Mouse (Mus musculus): Measurements from ENCODE around the gene Cdc5l.
A peak's percentile ranks its signal among the peaks of the same experiment; 100 is the strongest.
"Not testable (repeated sequence)": the region's sequence is repeated elsewhere in the genome, so short reads cannot be mapped to it uniquely, and the experiment has no call there.

The Cdc5l gene

GRCm38 (mm10) chr17:45433419-45434261 is at the start of gene Cdc5l:
Cdc5l (minus strand) TSS chr17:45433737.
- DNase-seq, result peak; percentile 99

- DNase-seq, result no peak
These were observed 46.9 kb upstream of the Cdc5l start for GRCm38 (mm10) chr17:45480429-45480828.

- peak; percentile 85 for DNase-seq
These were observed 44.8 kb upstream of the Cdc5l start for GRCm38 (mm10) chr17:45478234-45478825.

- DNase-seq, result peak; percentile 68
These were observed 41.3 kb upstream of the Cdc5l start, which contains the start of gene Spats1 for GRCm38 (mm10) chr17:45474669-45475465. Spats1 (minus strand) TSS chr17:45475415.

GRCm38 (mm10) chr17:45474146-45474545 is 40.6 kb upstream of the Cdc5l start:
- DNase-seq, result no peak

- no peak for DNase-seq
These were observed 40.1 kb upstream of the Cdc5l start for GRCm38 (mm10) chr17:45473667-45474066.

- DNase-seq, result no peak
These were observed 37.2 kb upstream of the Cdc5l start for GRCm38 (mm10) chr17:45470726-45471125.

GRCm38 (mm10) chr17:45468302-45468701 is 34.8 kb upstream of the Cdc5l start:
- DNase-seq, result no peak

- DNase-seq, result no peak
These were observed 33.2 kb upstream of the Cdc5l start for GRCm38 (mm10) chr17:45466701-45467100.

GRCm38 (mm10) chr17:45464255-45464654 is 30.7 kb upstream of the Cdc5l start:
- no peak for DNase-seq

GRCm38 (mm10) chr17:45462506-45462905 is 29.0 kb upstream of the Cdc5l start:
- DNase-seq, result no peak

- no peak for DNase-seq
These were observed 25.5 kb upstream of the Cdc5l start for GRCm38 (mm10) chr17:45459062-45459461.

GRCm38 (mm10) chr17:45458516-45458915 is 25.0 kb upstream of the Cdc5l start:
- no peak for DNase-seq

GRCm38 (mm10) chr17:45457487-45457886 is 23.9 kb upstream of the Cdc5l start:
- no peak for DNase-seq

- DNase-seq, result no peak
These were observed 23.0 kb upstream of the Cdc5l start for GRCm38 (mm10) chr17:45456260-45457152.

- DNase-seq, result not testable (repeated sequence)
These were observed 22.2 kb upstream of the Cdc5l start for GRCm38 (mm10) chr17:45455783-45456182.

GRCm38 (mm10) chr17:45454794-45455193 is 21.3 kb upstream of the Cdc5l start:
- no peak for DNase-seq

GRCm38 (mm10) chr17:45452271-45452670 is 18.7 kb upstream of the Cdc5l start:
- DNase-seq, result no peak

GRCm38 (mm10) chr17:45450153-45450552 is 16.6 kb upstream of the Cdc5l start:
- DNase-seq, result no peak

- DNase-seq, result no peak
These were observed 16.0 kb upstream of the Cdc5l start for GRCm38 (mm10) chr17:45449586-45449985.

GRCm38 (mm10) chr17:45447063-45447462 is 13.5 kb upstream of the Cdc5l start:
- no peak for DNase-seq

- no peak for DNase-seq
These were observed 12.4 kb upstream of the Cdc5l start for GRCm38 (mm10) chr17:45445923-45446322.

GRCm38 (mm10) chr17:45434262-45434590 is 689 bp upstream of the Cdc5l start:
- DNase-seq, result no peak

All from lung, postnatal 10 days (tissue).